Mouse (Mus musculus): ENCODE measurements around the gene Nelfa. TPM values are rescaled to one million over a fixed set of nuclear protein-coding genes. Genes with fewer than 3 reads are reported as not detected.

The Nelfa gene
- polyA plus RNA-seq, 1 experiment from 2014 or later, result 51.3 TPM

DNA sequence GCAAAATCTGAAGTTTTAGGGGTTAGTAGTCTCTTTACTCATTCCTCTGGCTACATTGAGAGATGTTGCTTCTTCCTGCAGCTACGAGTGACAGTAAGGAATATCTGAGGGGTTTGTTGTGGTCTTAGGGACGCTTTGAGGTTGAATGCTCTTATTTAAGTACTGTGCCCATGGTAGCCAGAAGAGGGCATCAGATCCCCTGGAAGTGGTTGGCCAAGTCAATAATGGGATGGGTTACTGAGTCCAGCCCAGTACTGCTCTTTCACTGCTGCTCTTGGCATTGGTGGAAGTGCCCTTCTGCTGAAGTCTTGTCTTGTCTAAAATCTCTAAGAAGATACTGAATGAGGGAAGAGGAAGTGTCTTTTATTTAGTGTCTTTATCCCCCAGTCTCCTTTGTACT lies 82.2 kb downstream of the Nelfa start:
- Histone ChIP-seq H3K4me3 (replicated peaks) (no peak overlapping the region), H3K36me3 (peaks cover 18% of the 10 kb centered on the region; the same call in 1 of the 2 replicates), H3K9ac (no peak overlapping the region), H3K27ac (no peak overlapping the region), H3K9me3 (no peaks in the 10 kb centered on the region), H3K4me2 (replicated peaks) (no peak overlapping the region), H3K4me1 (replicated peaks) (no peaks in the 10 kb centered on the region), H3K27me3 (replicated peaks) (no peaks in the 10 kb centered on the region)
- no peak for ATAC-seq
- 87% methylated on average over 2 of the region's 2 CpGs for WGBS

- Histone ChIP-seq H3K36me3 (peaks cover 12% of the 10 kb centered on the region; the same call in 1 of the 2 replicates), H3K4me3 (replicated peaks) (no peak overlapping the region), H3K9me3 (no peaks in the 10 kb centered on the region), H3K9ac (no peak overlapping the region), H3K4me2 (replicated peaks) (no peak overlapping the region), H3K27ac (no peak overlapping the region), H3K27me3 (replicated peaks) (no peaks in the 10 kb centered on the region), H3K4me1 (replicated peaks) (no peaks in the 10 kb centered on the region)
- WGBS, result 97% methylated on average over 1 of the region's 1 CpGs
- no peak for ATAC-seq
Observed at GRCm38 (mm10) chr5:33853086-33853485, 83.1 kb downstream of the Nelfa start.

GRCm38 (mm10) chr5:33851466-33851865 lies 84.7 kb downstream of the Nelfa start:
- Histone ChIP-seq H3K4me2 (replicated peaks) (no peak overlapping the region), H3K36me3 (peaks cover 9% of the 10 kb centered on the region; the same call in 1 of the 2 replicates), H3K9ac (no peak overlapping the region), H3K4me1 (replicated peaks) (no peaks in the 10 kb centered on the region), H3K9me3 (no peaks in the 10 kb centered on the region), H3K27me3 (replicated peaks) (no peaks in the 10 kb centered on the region), H3K27ac (no peak overlapping the region), H3K4me3 (replicated peaks) (no peak overlapping the region)
- ATAC-seq, result no peak
- WGBS, result 94% methylated on average over 4 of the region's 4 CpGs

Other genes starting within 250 kb of the Nelfa start
- 11.4 and 11.6 TPM in 2 replicates for gene Fgfr3, start 214.7 kb downstream of the Nelfa start, polyA plus RNA-seq (2015; fragmentation: Nextera tagmentation; extraction: Ambion mirVana)
- 42.5 and 49.5 TPM in 2 replicates for gene Letm1, start 153.6 kb downstream of the Nelfa start, polyA plus RNA-seq (2015; fragmentation: Nextera tagmentation; extraction: Ambion mirVana)
- gene Nsd2, start 115.7 kb downstream of the Nelfa start, polyA plus RNA-seq (2015; fragmentation: Nextera tagmentation; extraction: Ambion mirVana), result 38.8 and 41.3 TPM in 2 replicates
- gene Gm1673, start 47.0 kb upstream of the Nelfa start, polyA plus RNA-seq (2015; fragmentation: Nextera tagmentation; extraction: Ambion mirVana), result 54.7 and 61.2 TPM in 2 replicates
- gene Nat8l, start 59.6 kb upstream of the Nelfa start, polyA plus RNA-seq (2015; fragmentation: Nextera tagmentation; extraction: Ambion mirVana), result 0.29 and 0.34 TPM in 2 replicates
- gene Poln, start 233.0 kb upstream of the Nelfa start, polyA plus RNA-seq (2015; fragmentation: Nextera tagmentation; extraction: Ambion mirVana), result 0.51 and 0.84 TPM in 2 replicates
- 30.1 and 34.4 TPM in 2 replicates for gene Haus3, start 233.1 kb upstream of the Nelfa start, polyA plus RNA-seq (2015; fragmentation: Nextera tagmentation; extraction: Ambion mirVana)

Data from intestine, embryonic 15.5 days (tissue).